In genomic region chr17:67584937-67585579, GRCm38 (mm10) we compare ENCODE assay signal across 8 mouse cellular contexts. TPM values are rescaled to one million over a fixed set of nuclear protein-coding genes. Genes with fewer than 3 reads are reported as not detected.
DNase-seq lines count a peak whose midpoint lies in the region; ATAC-seq and TF ChIP-seq lines count a peak whose summit lies in the region.
"Had no signal": no experiment of that assay in that cellular context is flagged by ENCODE, and none has a peak within 500 bp of the region (broad histone marks: within the 10 kb centered on the region; RNA-seq: fewer than 3 reads in every experiment).

No protein-coding gene starts in this region.

- 16% methylated on average over 6 of the region's 6 CpGs for WGBS in intestine, postnatal 0 days
- WGBS in midbrain, embryonic 12.5 days = 23% methylated on average over 6 of the region's 6 CpGs

- no peak overlapping the region for H3K9ac ChIP-seq in intestine, postnatal 0 days (ENCODE audit: low read depth, low read length)
- no peak overlapping the region; the same call in 1 of the 2 replicates for H3K9ac ChIP-seq in midbrain, embryonic 12.5 days (replicated peaks)

- H3K4me2 ChIP-seq in intestine, postnatal 0 days (replicated peaks; ENCODE audit: low read depth) = no peak overlapping the region
- no peak overlapping the region for H3K4me2 ChIP-seq in midbrain, embryonic 12.5 days (replicated peaks)

- peak; percentile 84 for TF ChIP-seq CTCF in intestine, postnatal 0 days (IDR thresholded peaks at IDR 0.05; ENCODE audit: low read depth)

- H3K36me3 ChIP-seq in intestine, postnatal 0 days (ENCODE audit: control insufficient read depth, insufficient read depth) = no peaks in the 10 kb centered on the region
- H3K36me3 ChIP-seq in midbrain, embryonic 12.5 days = no peaks in the 10 kb centered on the region

- no peak overlapping the region for H3K4me3 ChIP-seq in intestine, postnatal 0 days (ENCODE audit: low read depth, low read length)
- H3K4me3 ChIP-seq in midbrain, embryonic 12.5 days = no peak overlapping the region

- no peaks in the 10 kb centered on the region for H3K4me1 ChIP-seq in intestine, postnatal 0 days (replicated peaks; ENCODE audit: control insufficient read depth, insufficient read depth, low read length)
- no peaks in the 10 kb centered on the region for H3K4me1 ChIP-seq in midbrain, embryonic 12.5 days

- DNase-seq in adrenal gland, postnatal 14 days = peak; percentile 87
- peak; percentile 91 for DNase-seq in embryo, embryonic 10.5 days (ENCODE audit: low spot score)
- DNase-seq in gastrocnemius, postnatal 36 days = peak; percentile 47 to 73
- DNase-seq in left cerebral cortex, postnatal 10 days (ENCODE audit: extremely low spot score in 1 of 2, low spot score in 2 of 2) = peak; percentile 81 to 84
- peak; percentile 8 for DNase-seq in spleen, postnatal 36 days (ENCODE audit: low spot score in 2 of 2)

- intact Hi-C loops in gastrocnemius, postnatal 36 days (cut with DNase I) = loop anchor here (2.0 to 10.0 kb wide), 5 partner anchors 82 to 1010 kb away; partner anchors contain the start of gene Ptprm
- intact Hi-C loops in left cerebral cortex, postnatal 10 days (cut with DNase I) = loop anchor here (5.0 kb wide), 4 partner anchors 233 to 1008 kb away; partner anchors contain the start of gene Ptprm

- no peak for ATAC-seq in intestine, postnatal 0 days
- peak; percentile 54 for ATAC-seq in midbrain, embryonic 12.5 days (ENCODE audit: low FRiP score, low read depth)

- H3K27ac ChIP-seq in intestine, postnatal 0 days (ENCODE audit: low read depth, low read length) = no peak overlapping the region
- H3K27ac ChIP-seq in midbrain, embryonic 12.5 days (replicated peaks) = no peak overlapping the region

- H3K9me3 ChIP-seq in intestine, postnatal 0 days (ENCODE audit: control insufficient read depth) = no peaks in the 10 kb centered on the region
- H3K9me3 ChIP-seq in midbrain, embryonic 12.5 days = no peaks in the 10 kb centered on the region

- no peaks in the 10 kb centered on the region for H3K27me3 ChIP-seq in intestine, postnatal 0 days (replicated peaks; ENCODE audit: control insufficient read depth, insufficient read depth, low read length)
- H3K27me3 ChIP-seq in midbrain, embryonic 12.5 days = 0 out of 2 replicates have a peak, but pooled peaks cover 4% of the 10 kb centered on the region

RNA-seq across cellular contexts. Expression of gene Lrrc30, which starts 47.5 kb away (rescaled TPM):
- 0.26 and 0.37 TPM in 2 replicates for total RNA-seq in adrenal gland, postnatal 14 days (2021)
- 100 to 1,000 TPM in 1 of 2 experiments, 10 to 100 TPM in 1; 51.4 to 117 TPM for total RNA-seq in gastrocnemius, postnatal 36 days (2021)
- not detected in 2 replicates for polyA plus RNA-seq in intestine, postnatal 0 days (2015; fragmentation: Nextera tagmentation; extraction: Ambion mirVana)
- not detected for total RNA-seq in left cerebral cortex, postnatal 10 days (2021)
- not detected in 2 replicates for polyA plus RNA-seq in midbrain, embryonic 12.5 days (2016; fragmentation: Nextera tagmentation; extraction: Ambion mirVana)
- polyA plus RNA-seq: liver, embryonic 16.5 days had no signal

Comparison
In these comparisons a context has a peak if more than half of its experiments do, and no peak if none do; other contexts are left out.
1. DNase-seq: peak in every context shown above with its lines; median percentile 91 in embryo, embryonic 10.5 days; 87 in adrenal gland, postnatal 14 days; 82 in left cerebral cortex, postnatal 10 days; 60 in gastrocnemius, postnatal 36 days; 8 in spleen, postnatal 36 days.
2. RNA of gene Lrrc30, which starts 47.5 kb away (total RNA-seq): 51.4 to 117 TPM in gastrocnemius, postnatal 36 days; 0.26 to 0.37 TPM in adrenal gland, postnatal 14 days and not detected in left cerebral cortex, postnatal 10 days; every median in the first group is over 10 times any median in the second.